Mouse (Mus musculus) erythroblast, adult 5-6 weeks (primary cell): ENCODE results near the gene Ccdc136. TPM values are rescaled to one million over a fixed set of nuclear protein-coding genes. Genes with fewer than 3 reads are reported as not detected.
"Not testable (repeated sequence)": the region's sequence is repeated elsewhere in the genome, so short reads cannot be mapped to it uniquely, and the experiment has no call there.

Experiments used
- ATAC-seq: replicated peaks from 2 replicates; pipeline ENCODE4 v1.8.0; 2016; ENCODE audit warnings: moderate number of reproducible peaks, mild to moderate bottlenecking, moderate TSS enrichment, inconsistent platforms; ENCODE audit not compliant: poor library complexity, low FRiP score, severe bottlenecking
- total RNA-seq, 2 experiments: library from RNA; stranded (forward) in 1 of 2; stranded (reverse) in 1 of 2; fragments of 150-400 nt in 1 of 2; fragments of 200-764, 138-1000 nt in 1 of 2; gene quantifications; 2 replicates each; pipeline versions ENCODE4 v1.2.3 to v1.2.4; 2015 to 2017; ENCODE audit warnings: low replicate concordance in 2 of 2

Ccdc136 gene
- total RNA-seq, 2 experiments from 2014 or later = not detected

DNA sequence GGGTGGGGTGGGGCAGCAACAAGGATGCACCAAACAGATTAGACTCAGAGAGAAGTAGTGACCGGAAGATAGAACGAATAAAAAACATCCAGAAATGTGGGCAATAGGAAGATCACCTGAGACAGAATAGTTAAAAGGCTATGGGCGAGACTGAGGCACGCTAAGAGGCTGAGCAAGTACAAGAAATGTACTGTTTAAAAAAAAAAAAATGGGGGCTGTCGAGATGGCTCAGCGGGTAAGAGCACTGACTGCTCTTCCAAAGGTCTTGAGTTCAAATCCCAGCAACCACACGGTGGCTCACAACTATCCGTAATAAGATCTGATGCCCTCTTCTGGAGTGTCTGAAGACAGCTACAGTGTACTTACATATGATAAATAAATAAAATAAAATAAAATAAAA lies 4.9 kb upstream of the Ccdc136 start:
- ATAC-seq = not testable (repeated sequence)

DNA sequence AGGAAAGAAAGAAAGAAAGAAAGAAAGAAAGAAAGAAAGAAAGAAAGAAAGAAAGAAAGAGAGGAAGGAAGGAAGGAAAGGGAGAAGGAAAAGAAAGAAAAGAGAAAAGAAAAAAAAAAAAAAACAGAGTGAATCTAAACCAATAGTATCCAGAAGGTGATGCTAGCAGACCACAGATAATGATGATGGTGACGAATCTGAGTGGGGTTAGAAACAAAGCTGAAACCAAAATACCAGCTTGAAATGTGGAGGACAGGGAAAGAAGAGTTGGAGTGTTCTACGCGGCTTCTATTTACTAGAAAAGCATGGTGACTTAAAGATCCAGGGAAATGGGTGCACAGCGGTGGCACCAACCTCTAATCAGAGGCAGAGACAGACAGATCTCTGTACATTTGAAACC lies 4.3 kb upstream of the Ccdc136 start:
- ATAC-seq = no peak

DNA sequence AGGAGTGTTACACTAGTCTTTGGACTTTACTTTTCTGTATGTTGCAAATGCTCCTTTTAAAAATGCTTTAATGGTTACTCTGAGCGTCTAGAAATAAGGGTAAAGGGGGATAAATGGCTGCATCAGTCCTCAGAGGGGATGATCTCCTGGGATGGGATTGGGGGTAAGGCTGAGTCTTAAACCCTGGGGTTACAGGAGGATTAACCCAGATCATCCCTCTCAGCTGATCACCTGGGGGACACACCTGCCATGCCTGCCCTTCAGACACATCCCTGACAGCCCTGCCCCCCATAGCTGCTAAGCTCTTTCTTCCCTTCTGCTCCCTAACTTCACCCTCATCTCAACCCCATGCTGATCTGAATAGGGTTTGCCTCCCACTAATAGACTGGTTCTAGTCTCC lies 1.8 kb upstream of the Ccdc136 start:
- ATAC-seq = no peak

DNA sequence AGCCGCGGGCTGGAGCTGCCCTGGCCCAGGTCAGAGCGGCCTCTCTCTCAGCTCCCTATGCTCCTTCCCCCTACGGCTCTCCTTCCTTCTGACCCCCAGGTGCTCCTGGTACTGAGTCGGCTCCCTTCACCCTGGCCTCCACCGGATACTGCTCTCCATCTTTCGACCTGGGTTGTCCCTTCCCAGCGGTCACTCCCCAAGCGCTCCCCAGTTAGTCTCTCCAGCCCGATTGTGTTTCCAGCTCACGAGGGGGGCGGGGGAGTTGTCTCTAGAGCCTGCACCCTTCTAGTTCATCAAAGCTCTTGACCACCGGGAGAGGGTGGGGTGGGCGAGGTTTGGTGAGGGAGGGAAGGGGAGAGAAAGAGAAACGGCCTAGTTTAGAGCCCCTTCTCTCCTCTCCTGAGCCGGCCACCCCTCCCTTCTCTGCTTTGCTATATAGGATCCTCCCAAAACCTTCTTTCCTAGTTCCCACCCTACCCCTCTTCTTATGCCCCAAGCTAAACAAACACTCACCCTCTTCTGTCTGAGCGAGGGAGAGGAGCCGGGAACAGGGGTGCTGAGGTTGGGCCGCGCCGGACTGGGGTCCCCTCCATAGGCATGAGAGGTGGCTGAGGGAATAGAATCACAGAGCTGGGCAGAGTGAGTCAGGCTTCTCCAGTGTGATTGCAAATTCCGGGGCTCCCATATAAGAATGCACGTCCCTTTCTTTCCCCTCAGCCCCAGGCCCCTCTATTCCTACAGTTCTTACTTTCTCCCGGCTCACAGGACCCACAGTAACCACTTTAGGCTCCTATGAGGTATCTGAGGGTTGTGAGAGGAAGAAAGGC lies 818 bp downstream of the Ccdc136 start:
- no peak for ATAC-seq

DNA sequence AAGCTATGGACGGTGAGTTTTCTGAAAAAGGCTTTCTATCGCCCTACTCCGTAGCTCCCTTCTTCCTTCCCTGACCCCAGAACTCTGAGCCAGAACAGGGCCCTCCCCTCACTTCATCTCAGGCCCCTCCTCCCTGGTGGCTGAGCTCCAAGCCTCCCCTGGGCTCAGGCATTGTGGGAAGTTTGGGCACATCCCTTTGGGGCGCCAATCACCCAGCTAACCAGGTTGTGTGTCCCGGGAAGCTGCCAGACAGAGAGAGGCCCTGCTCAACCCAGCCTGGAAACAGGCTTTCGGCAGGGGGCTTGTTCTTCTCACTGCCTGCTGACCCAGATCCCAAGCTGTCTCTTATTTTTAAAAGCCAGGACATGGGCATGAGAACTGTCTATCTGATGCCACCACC lies 1.5 kb downstream of the Ccdc136 start:
- ATAC-seq = no peak

DNA sequence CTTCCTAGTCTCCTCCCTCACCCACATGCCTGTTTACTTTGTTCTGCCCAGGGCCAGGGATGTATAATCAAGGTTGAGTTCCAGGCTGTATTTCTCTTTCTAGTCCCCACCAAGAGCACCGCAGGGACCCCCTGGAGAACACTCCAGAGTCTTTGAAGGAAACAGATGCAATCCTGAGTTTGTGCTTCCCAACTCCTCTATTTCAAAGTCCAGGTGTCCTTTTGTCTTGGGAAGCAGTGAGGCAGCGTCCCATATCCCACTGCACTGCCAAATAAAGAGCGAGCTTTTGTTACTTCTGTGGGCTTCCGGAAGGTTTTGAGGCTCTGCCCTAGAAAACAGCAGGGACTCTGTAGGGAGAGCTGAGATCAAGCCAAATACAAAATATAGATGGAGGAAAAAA lies 3.7 kb downstream of the Ccdc136 start:
- ATAC-seq = no peak

DNA sequence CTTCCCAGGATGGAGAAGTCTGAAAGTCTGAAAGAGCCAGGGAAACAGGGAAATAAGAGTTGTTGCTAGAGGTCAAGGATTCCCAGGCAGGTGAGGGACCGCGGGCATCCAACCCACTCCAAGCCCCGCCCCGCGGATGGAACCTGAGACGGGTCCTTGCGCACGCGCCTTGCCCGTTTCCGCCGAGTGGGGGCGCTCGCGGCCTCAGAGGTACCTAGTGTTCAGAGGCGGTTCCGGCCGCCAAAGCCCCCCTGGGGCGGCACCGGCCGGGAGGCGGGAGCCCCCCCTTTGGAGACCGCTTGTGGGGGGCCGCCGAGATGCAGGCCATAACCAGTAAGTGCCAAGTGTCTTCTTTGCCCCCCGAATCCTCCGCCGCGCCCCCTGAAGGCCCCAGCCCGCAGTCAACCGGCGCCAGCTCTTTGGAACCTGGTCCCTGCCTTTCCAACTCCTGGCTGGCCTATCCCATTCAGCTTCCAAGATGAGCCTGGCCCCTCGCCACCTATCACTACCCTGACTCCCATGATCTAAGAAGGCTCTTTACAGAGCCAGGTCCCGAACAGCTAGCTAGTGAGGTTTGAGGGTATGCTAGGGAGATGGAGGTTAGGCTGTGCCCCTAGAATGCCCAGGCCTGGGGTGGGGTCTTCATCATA lies 6.7 kb downstream of the Ccdc136 start:
- ATAC-seq = no peak

DNA sequence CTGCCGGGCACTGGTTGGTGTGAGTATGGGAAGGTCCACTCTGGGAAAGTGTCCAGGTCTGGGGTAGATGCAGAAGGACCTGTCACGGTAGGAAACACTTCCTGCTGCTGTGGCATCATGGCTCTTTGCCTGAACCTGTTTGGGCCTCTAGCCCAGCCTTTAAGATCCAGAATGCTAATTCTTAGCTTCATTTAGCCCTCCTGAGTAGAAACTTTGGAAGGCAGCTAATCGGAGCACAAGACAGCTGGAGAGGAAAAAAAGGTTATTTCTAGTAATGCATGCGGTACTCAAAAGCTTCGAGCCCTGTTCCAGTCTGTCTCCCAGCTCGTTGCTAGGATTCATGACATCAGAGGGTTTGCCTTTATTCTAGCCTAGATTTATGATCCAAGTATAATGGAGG lies 10.3 kb downstream of the Ccdc136 start:
- no peak for ATAC-seq

DNA sequence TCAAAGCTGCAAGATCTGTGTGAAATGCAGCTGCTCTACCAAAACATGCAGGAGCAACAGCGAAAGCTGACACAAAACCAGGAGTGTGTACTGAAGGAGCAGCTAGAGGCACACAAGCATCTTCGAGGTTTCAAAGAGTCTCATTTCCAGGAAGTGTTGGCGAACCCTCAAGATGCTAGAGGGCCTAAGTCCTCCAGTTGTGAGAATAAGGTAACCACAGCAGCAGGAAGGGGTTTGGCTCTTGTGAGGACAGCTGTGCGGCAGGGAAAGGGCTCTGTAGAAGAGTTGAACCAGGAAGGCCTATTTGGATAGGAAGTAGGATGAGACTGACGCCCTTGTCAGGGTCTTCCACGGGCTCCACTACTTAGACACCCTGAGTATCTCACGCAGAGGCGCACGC lies 19.3 kb downstream of the Ccdc136 start:
- ATAC-seq = no peak

DNA sequence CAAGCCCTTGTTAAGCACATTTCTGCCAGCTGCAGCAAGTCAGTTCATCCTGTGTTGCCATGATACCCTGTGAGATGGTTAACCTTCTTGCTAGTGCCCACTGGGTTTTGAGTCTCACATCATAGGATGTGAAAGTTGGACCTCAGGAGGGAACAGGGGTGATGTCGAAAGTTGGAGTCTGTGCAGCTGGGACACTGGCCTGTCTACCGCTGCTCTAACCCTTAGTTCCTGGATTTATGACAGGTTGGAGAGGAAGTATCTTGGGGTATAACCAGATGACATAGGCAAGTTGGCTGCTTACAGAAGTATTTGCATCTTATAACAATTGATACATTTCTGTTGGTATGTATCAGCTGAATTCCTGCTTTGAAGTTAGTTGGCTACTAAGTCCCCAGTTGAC lies 24.5 kb downstream of the Ccdc136 start:
- ATAC-seq = no peak

DNA sequence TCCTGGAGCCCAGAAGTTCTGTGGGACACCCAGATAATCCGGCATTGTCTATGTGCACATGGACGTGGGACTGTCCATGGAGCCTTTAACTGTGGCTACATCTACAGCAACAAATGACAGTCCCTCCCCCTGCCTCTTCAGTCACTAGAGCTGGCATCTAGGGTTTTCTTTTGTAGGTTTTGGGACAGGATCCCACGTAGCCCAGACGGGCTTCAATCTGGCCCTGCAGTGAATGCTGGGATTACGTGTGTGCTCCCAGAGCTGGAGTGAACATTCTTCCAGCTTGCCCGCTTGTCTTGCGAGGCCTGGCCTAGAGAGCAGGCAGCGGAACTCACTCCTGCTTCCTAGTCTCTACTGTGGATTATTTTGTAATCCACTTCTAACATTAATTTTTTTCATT lies 29.0 kb downstream of the Ccdc136 start:
- ATAC-seq = no peak

DNA sequence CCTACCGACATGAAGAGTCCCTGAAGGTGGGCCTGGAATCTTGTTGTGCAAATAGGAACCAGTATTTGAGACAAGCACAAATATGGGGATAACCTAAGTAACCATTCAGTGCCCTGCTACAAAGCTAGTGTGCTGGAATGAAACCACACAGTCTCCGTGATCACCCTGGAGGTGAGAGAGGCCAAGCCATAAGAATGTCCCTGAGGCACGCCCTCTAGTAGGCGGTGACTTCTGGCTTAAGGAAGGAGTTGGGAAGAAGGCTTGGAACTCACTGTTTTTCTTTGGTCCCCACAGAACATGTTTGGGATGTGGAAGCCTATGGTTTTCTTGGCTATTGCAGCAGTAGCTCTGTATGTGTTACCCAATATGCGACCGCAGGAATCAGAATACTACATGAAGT lies 30.2 kb downstream of the Ccdc136 start:
- ATAC-seq = no peak

DNA sequence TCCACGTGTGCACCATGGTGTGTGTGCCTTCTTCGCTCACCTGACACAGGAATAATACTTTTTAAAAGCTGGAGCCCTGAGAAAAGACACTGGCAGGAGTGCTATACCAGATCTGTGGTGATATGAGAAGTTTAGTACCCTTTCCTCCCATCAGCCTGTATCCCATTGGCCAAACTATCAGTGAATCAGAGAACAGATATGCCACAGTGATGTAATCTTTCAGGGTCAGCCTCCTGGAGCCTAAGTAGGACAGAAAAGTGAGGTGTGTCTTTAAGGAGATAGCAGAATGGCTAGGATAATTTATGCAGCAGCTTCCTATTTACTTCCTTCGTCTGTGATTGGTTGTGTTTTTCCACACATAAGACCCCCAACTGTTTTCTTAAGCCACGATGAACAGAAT lies 32.1 kb downstream of the Ccdc136 start:
- no peak for ATAC-seq

DNA sequence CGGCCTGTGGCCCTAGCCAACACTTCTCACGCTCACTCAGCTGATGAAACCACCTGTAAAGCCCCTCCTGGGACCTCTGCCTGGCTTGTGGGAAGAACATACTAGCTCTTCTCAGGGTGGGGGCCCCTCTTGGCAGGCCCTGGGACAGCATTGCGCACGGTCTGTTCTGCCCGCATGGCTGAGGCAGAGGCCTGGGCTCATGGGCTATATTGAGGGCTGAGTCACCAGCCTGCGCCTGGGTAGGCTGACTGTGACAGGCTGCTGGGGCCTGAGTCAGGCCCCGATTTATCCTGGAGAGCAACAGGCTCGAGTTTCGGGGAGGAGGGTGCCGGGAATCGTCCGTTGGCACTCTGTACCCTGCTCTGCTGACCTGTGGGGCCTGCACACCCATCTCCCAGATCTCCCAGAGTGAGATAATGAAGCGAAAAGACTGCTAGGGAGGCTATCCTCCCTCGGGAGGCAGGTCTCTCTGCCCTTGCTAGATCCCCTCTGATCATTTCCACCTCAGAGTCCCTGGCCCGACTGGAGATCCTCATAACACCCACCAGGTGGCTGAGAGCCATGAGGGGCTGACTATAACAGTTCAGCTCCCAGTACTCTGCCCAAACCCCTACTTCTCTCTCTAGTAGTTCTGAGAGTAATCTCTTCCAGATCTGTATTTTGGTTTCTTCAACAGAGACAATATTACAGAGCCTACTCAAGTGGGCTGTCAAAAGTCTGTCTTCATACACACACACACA lies 34.7 kb downstream of the Ccdc136 start:
- ATAC-seq = no peak

DNA sequence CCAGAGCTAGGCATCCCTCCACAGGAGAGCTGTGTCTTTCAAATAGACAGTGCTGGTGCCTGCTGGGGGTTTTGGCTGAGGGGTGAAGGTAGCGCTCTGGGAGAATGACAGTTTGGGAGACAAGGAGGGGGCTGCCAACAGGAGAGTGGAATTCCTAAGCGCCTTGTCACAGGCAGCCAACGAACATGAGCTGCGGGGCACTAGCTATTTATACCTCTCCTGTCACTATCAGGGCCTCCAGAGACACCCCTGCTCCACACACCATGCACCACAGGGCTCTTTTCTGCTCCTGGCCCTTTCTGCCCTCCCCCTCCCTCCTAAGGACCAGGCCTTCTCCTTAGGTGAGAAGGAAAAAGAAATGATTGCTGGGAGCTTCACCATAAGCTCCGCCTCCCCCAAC lies 35.4 kb downstream of the Ccdc136 start:
- no peak for ATAC-seq

DNA sequence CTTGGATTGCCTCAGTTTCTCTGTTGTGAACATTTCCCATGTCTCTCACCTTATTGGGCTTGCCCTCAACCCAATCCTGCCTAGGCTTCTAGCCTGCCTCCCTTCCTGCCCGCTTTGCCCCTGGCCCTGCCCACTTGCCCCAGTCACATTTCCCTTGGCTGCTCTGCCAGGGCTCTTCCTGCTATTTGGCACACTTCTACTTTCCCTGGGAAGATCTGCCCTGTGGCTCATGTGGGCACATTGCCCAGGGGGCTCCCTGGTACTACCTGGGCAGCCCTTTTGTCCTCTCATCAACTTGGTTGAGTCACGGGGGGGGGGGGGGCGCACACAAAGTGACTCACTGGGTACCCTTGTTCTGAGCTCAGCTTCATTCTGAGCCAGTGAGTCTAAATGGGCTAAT lies 36.0 kb downstream of the Ccdc136 start:
- no peak for ATAC-seq

DNA sequence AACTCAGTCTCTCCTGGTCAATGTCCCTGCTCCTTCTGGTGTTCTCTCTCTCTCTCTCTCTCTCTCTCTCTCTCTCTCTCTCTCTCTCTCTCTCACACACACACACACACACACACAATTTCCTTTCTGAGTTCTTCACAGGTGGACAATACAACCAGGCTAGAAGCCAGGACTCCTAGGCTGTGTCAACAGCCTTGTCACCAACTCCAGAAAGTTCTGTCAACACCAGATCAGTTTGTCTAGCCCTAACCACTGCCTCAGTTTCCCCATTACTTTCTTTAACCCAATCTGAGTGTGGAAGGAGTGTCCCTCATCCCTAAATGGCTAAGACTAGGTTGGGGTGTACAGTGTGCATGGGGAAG lies 36.5 kb downstream of the Ccdc136 start:
- ATAC-seq = no peak

DNA sequence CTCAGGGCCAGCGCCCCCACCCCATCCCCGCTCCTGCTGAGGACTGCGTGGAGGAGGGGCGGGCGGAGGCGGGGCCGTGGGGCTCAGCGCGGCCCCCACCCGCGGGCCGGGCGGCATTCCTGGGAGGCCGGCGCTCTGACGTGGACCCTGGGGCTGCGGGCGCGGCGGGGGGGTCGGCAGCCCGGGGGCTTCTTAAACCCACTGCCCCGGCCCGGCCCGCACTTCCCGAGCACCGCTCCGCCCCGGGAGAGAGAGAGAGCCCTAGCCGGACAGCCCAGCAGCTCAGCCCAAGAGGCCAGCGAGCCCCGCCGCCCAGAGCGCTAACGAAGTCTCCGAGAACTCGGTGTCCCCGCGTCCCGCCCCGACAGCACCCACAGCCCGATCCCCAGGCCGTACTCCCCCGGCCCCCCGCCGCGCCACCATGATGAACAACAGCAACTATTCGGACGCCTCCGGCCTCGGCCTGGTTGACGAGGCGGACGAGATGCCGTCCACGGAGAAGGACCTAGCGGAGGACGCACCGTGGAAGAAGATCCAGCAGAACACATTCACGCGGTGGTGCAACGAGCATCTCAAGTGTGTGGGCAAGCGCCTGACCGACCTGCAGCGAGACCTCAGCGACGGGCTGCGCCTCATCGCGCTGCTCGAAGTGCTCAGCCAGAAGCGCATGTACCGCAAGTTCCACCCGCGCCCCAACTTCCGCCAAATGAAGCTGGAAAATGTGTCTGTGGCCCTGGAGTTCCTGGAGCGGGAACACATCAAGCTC lies 37.1 kb downstream of the Ccdc136 start, which contains the start of gene Flnc:
TSS of gene Flnc (plus strand) at position 219 of the 766 bp plus-strand sequence.
- no peak for ATAC-seq

DNA sequence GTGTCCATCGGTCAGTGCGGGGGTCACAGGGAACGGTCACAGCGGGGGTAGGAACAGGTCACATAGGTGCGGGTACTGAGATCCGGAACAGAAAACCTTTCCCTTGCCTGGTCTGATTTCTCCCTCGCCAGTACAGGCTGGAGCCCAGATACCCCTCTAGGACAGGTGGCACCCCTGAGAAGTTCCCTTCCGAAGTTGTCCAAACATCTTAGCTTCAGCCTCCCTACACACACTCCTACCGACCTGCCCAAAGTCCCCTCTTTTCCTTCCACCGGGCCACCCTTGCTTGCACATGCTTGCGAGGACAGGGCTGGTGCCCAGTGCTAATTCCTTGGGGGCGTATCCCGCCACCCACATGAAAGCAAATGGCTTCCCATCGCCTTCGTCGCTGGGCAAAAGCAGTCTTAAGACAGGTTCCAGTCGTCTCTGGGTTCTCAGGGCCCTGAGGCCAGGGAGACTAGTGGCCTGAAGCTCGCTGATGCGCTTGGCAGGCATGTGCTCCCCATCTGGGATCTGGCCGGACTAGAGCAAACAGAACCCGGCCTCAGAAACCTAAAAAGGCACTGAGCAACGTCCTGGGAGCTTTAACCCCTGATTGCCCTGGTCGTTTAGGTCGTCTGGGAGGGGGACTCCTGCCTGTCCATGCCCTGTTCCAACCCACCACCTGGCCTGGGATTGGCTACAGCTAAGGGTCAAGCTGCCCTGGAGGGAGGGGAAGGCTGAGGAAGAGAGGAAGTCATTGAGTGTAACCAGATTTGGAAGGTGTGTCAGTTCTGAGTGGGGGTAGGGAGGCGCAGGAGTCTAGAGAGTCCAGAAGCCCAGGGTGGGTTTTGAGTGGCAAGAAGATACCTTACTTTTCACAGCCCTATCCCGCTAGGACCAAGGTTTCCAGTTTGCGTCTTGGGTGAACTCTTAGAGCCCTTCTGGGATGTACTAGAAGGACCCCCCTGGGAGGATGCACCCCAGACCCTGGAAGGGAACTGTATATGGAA lies 38.0 kb downstream of the Ccdc136 start:
- no peak for ATAC-seq
